Mouse (Mus musculus) embryonic facial prominence, embryonic 13.5 days (tissue): ENCODE data around the gene Moxd1. TPM values are rescaled to one million over a fixed set of nuclear protein-coding genes. Genes with fewer than 3 reads are reported as not detected.

Experiments used
- ATAC-seq: fragments of 200-750 bp; cut with Nextera tagmentation; 2 replicates; pipeline ENCODE4 v1.8.0; 2017; ENCODE audit warnings: low read depth; ENCODE audit not compliant: insufficient number of reproducible peaks, insufficient read depth, low FRiP score, low TSS enrichment
- H3K27ac ChIP-seq: fragments of 300-500 bp; sonication (generic); 2 replicates; pipeline ENCODE4 v1.5.1; 2015; ENCODE audit warnings: moderate library complexity, mild to moderate bottlenecking, inconsistent platforms
- H3K27me3 ChIP-seq: fragments of 300-500 bp; sonication (generic); 2 replicates; pipeline ENCODE4 v1.6.1; 2015; ENCODE audit warnings: mild to moderate bottlenecking, inconsistent platforms
- H3K36me3 ChIP-seq: fragments of 300-500 bp; sonication (generic); 2 replicates; pipeline ENCODE4 v1.6.1; 2015; ENCODE audit warnings: mild to moderate bottlenecking, inconsistent platforms
- H3K4me1 ChIP-seq: fragments of 300-500 bp; sonication (generic); 2 replicates; pipeline ENCODE4 v1.6.1; 2015; ENCODE audit warnings: inconsistent platforms
- H3K4me2 ChIP-seq: fragments of 300-500 bp; sonication (generic); 2 replicates; pipeline ENCODE4 v1.6.1; 2015; ENCODE audit warnings: moderate library complexity, mild to moderate bottlenecking, inconsistent platforms
- H3K4me3 ChIP-seq: fragments of 300-500 bp; sonication (generic); 2 replicates; pipeline ENCODE4 v1.5.1; 2015; ENCODE audit warnings: mild to moderate bottlenecking, inconsistent platforms
- H3K9ac ChIP-seq: fragments of 300-500 bp; sonication (generic); 2 replicates; pipeline ENCODE4 v1.6.1; 2015; ENCODE audit warnings: mild to moderate bottlenecking, inconsistent platforms
- H3K9me3 ChIP-seq: fragments of 300-500 bp; sonication (generic); 2 replicates; pipeline ENCODE4 v1.6.1; 2016; ENCODE audit warnings: inconsistent platforms
- WGBS: fragments of 180-500 bp; shearing (Covaris S2); methylation state at CpG from one replicate; pipeline ENCODE4 v1.1.7; 2015; ENCODE audit warnings: mixed read lengths; 5-methylcytosine and 5-hydroxymethylcytosine counted together
- polyA plus RNA-seq: library from polyadenylated mRNA; unstranded; fragments of >200 nt; fragmentation: Nextera tagmentation; extraction: Ambion mirVana; gene quantifications from 2 replicates; pipeline ENCODE4 v1.2.1, GENCODE M21; 2015

The Moxd1 gene
- polyA plus RNA-seq, 1 experiment from 2014 or later = 27.5 TPM

DNA sequence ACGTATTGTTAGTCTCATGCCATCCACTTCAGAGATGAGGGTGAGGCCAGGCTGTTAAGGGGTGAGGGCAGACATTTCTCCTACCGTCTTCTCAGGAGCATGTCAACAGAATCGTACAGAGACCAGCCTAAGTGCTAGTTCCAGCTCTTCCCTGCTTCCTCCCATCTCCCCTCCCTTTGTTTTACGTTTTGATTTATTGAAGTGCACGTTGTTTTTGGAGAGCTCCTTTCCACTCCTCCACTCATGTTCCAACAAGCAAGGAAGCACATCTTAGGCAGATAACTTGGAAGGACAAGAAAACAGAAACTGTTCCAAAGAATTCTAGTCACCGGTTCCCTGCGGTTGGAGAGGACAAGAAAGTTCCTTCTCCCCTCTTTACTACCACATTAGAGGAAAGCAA lies 52.9 kb downstream of the Moxd1 start:
- no peak overlapping the region for H3K4me3 ChIP-seq
- no peak for ATAC-seq
- H3K9ac ChIP-seq = no peak overlapping the region
- no peaks in the 10 kb centered on the region for H3K9me3 ChIP-seq
- H3K4me1 ChIP-seq = peaks cover 4% of the 10 kb centered on the region; the same call in 1 of the 2 replicates
- no peak overlapping the region for H3K4me2 ChIP-seq
- no peaks in the 10 kb centered on the region for H3K36me3 ChIP-seq
- no peak overlapping the region for H3K27ac ChIP-seq
- H3K27me3 ChIP-seq = peaks cover 3% of the 10 kb centered on the region; the same call in 1 of the 2 replicates
- WGBS = 56% methylated on average over 7 of the region's 7 CpGs

DNA sequence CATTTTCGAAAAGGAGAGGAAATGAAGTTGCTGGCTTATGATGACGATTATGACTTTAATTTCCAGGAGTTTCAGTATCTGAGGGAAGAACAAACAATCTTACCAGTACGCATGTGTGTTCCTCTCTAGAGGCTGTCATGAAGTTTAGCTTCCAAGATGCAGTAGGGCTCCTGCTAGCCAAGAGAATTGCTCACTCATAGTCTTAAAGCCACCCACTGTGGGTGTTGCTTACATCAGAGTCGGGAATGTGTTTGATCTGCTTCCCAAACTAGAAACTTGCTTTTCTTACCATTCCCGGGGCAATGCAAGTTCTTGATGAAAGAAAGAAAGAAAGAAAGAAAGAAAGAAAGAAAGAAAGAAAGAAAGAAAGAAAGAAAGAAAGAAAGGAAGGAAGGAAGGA lies 59.3 kb downstream of the Moxd1 start:
- H3K4me1 ChIP-seq = 0 out of 2 replicates have a peak, but pooled peaks cover 3% of the 10 kb centered on the region
- WGBS = 74% methylated on average over 5 of the region's 5 CpGs
- ATAC-seq = no peak
- H3K27ac ChIP-seq = no peak overlapping the region
- no peak overlapping the region for H3K4me2 ChIP-seq
- no peaks in the 10 kb centered on the region for H3K9me3 ChIP-seq
- no peak overlapping the region for H3K9ac ChIP-seq
- no peak overlapping the region for H3K4me3 ChIP-seq
- H3K36me3 ChIP-seq = no peaks in the 10 kb centered on the region
- H3K27me3 ChIP-seq = no peaks in the 10 kb centered on the region

- Histone ChIP-seq H3K4me1 (0 out of 2 replicates have a peak, but pooled peaks cover 4% of the 10 kb centered on the region), H3K4me3 (no peak overlapping the region), H3K9ac (no peak overlapping the region), H3K36me3 (no peaks in the 10 kb centered on the region), H3K4me2 (no peak overlapping the region), H3K27me3 (no peaks in the 10 kb centered on the region), H3K9me3 (no peaks in the 10 kb centered on the region), H3K27ac (no peak overlapping the region)
- no peak for ATAC-seq
- 67% methylated on average over 8 of the region's 8 CpGs for WGBS
Observed at GRCm38 (mm10) chr10:24291611-24292010, 68.3 kb downstream of the Moxd1 start.

DNA sequence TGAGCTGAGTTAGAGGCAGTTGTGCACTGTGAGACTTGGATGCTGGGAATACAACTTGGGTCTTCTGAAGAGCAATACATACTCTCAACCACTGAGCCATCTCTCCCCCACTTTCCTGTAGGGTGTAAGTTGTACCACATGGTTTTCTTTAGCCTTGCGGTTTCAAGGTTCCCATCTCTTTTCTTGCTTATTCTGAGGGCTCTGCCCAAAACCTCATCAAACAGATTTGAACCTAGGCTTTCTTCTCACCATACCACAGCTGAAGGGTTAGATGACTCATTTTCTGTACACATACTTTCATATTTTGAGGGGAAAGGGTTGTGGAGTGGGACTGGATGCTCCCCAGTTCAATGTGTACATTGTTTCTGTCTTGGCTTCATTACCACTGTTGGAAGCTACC lies 69.4 kb downstream of the Moxd1 start:
- H3K4me1 ChIP-seq = 0 out of 2 replicates have a peak, but pooled peaks cover 4% of the 10 kb centered on the region
- H3K36me3 ChIP-seq = no peaks in the 10 kb centered on the region
- no peaks in the 10 kb centered on the region for H3K9me3 ChIP-seq
- WGBS = 77% methylated on average over 1 of the region's 1 CpGs
- ATAC-seq = no peak
- H3K4me3 ChIP-seq = no peak overlapping the region
- no peak overlapping the region for H3K27ac ChIP-seq
- no peak overlapping the region for H3K9ac ChIP-seq
- no peak overlapping the region for H3K4me2 ChIP-seq
- no peaks in the 10 kb centered on the region for H3K27me3 ChIP-seq

- no peak overlapping the region for H3K4me3 ChIP-seq
- no peaks in the 10 kb centered on the region for H3K36me3 ChIP-seq
- no peak overlapping the region for H3K9ac ChIP-seq
- no peaks in the 10 kb centered on the region for H3K9me3 ChIP-seq
- H3K27me3 ChIP-seq = no peaks in the 10 kb centered on the region
- no peak overlapping the region for H3K27ac ChIP-seq
- ATAC-seq = no peak
- no peak overlapping the region for H3K4me2 ChIP-seq
- WGBS = 39% methylated on average over 4 of the region's 4 CpGs
- 0 out of 2 replicates have a peak, but pooled peaks cover 4% of the 10 kb centered on the region for H3K4me1 ChIP-seq
Observed at GRCm38 (mm10) chr10:24296608-24297007, 73.3 kb downstream of the Moxd1 start.

GRCm38 (mm10) chr10:24297792-24298191 lies 74.5 kb downstream of the Moxd1 start:
- no peak overlapping the region for H3K27ac ChIP-seq

DNA sequence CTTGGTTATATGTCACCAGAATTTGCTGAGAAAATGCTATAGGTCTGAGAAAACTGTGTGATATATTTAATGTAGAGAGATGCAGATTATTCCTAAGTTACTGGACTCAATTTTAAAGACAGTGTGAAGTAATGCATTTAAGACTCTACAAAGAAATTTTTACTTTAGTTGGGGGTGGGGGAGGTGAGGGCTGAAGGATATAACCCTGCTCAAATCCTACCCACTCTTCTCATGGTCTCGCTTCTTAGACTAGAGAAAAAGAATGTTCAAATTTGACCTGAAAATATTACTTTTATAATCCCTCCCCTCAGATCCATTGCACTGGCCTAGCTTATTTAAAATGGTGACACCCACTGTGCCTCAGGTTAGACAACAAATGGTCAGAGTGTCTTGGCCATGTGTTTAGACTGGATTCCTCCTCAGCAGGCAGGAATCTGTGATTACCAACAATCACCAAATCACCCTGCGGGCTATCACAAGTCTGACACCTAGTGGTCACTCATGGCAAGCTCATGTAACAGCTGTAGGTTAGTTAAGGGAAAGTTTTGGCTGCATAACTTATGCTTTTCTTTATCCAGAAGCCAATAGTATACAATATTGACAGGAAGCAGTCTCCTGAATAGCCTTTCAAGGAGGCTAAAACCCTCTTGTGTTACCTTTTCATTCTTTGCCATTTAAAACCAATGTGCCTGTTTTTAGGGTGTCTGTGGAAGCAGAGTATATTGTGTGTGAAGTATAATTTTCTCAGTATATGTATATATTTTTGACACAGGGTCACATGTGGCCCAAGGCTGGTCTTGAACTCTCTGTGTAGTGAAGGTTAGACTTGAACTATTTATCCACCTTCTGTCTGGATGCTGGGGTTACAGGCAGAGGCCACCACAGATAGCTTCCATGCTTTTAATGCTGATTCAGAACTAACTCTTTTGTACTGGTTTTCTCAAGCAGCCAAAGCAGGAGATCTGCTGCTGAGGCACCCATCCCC lies 75.2 kb downstream of the Moxd1 start:
- H3K4me3 ChIP-seq = no peak overlapping the region
- no peak overlapping the region for H3K27ac ChIP-seq
- no peak for ATAC-seq
- 0 out of 2 replicates have a peak, but pooled peaks cover 4% of the 10 kb centered on the region for H3K4me1 ChIP-seq
- no peak overlapping the region for H3K4me2 ChIP-seq
- H3K27me3 ChIP-seq = no peaks in the 10 kb centered on the region
- H3K9me3 ChIP-seq = no peaks in the 10 kb centered on the region
- H3K36me3 ChIP-seq = no peaks in the 10 kb centered on the region
- 43% methylated on average over 2 of the region's 2 CpGs for WGBS
- H3K9ac ChIP-seq = no peak overlapping the region

More at GRCm38 (mm10) chr10:24297792-24298191, 74.5 kb downstream of the Moxd1 start:
- Histone ChIP-seq H3K9me3 (no peaks in the 10 kb centered on the region), H3K4me1 (0 out of 2 replicates have a peak, but pooled peaks cover 4% of the 10 kb centered on the region), H3K4me2 (no peak overlapping the region), H3K36me3 (no peaks in the 10 kb centered on the region), H3K9ac (no peak overlapping the region), H3K4me3 (no peak overlapping the region), H3K27me3 (no peaks in the 10 kb centered on the region)
- ATAC-seq = no peak
- 0% methylated on average over 1 of the region's 1 CpGs for WGBS

DNA sequence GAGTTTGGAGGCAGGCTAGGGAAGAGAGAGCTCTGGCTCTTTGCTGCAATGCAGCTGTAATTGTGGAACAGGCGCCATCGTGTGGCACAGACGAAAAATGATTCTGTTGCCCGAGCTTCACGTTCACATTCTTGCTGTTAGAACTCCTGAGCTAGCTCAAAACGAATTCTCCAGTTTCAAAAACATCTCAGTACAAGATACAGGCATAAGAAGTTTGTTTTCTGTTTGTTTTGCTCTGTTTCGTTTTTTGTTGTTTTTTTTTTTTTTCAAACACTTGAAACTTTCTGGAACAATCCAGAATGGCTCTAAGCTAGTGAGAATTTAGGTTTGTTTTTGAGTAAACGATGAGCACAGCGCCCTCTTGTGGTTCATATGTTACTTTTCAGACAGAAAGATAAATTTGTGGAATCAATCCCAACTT lies 88.9 kb downstream of the Moxd1 start:
- H3K4me3 ChIP-seq = peak overlapping the region; percentile 12; the same call in 1 of the 2 replicates
- H3K36me3 ChIP-seq = no peaks in the 10 kb centered on the region
- H3K27me3 ChIP-seq = no peaks in the 10 kb centered on the region
- peak overlapping the region; percentile 29; the same call in 1 of the 2 replicates for H3K4me2 ChIP-seq
- no peak overlapping the region for H3K9ac ChIP-seq
- H3K4me1 ChIP-seq = no peaks in the 10 kb centered on the region
- H3K9me3 ChIP-seq = peaks cover 2% of the 10 kb centered on the region; the same call in 1 of the 2 replicates
- ATAC-seq = no peak
- no peak overlapping the region for H3K27ac ChIP-seq
- under 1% methylated on average over 9 of the region's 9 CpGs for WGBS

- no peaks in the 10 kb centered on the region for H3K27me3 ChIP-seq
- no peak overlapping the region for H3K27ac ChIP-seq
- H3K4me3 ChIP-seq = no peak overlapping the region
- no peaks in the 10 kb centered on the region for H3K36me3 ChIP-seq
- H3K9me3 ChIP-seq = no peaks in the 10 kb centered on the region
- H3K9ac ChIP-seq = no peak overlapping the region
- no peak for ATAC-seq
- no peaks in the 10 kb centered on the region for H3K4me1 ChIP-seq
- 69% methylated on average over 19 of the region's 19 CpGs for WGBS
- H3K4me2 ChIP-seq = no peak overlapping the region
Observed at GRCm38 (mm10) chr10:24317126-24317836, 94.0 kb downstream of the Moxd1 start.

DNA sequence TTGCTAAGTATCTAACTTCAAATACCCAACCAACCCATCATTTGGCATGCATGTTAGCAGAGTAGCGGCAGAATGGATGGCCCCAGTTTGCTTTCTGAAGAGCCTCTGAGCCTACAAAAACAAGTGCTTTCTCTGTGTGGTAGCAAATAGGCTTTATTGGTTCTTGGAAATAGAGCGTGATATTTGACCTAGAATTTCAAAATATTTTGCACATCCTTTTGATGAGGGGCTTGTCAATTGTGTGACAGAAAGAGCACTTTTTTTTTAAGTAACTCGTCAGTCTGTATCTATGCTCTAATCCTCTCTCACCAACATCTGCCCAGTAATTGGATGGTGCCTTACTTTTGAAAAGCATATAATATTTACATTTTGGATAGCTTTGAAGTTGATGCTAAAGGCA lies 97.0 kb downstream of the Moxd1 start:
- Histone ChIP-seq H3K4me3 (no peak overlapping the region), H3K4me1 (no peaks in the 10 kb centered on the region), H3K9me3 (no peaks in the 10 kb centered on the region), H3K36me3 (no peaks in the 10 kb centered on the region), H3K4me2 (no peak overlapping the region), H3K27ac (no peak overlapping the region), H3K9ac (no peak overlapping the region), H3K27me3 (no peaks in the 10 kb centered on the region)
- WGBS = 65% methylated on average over 3 of the region's 3 CpGs
- ATAC-seq = no peak

DNA sequence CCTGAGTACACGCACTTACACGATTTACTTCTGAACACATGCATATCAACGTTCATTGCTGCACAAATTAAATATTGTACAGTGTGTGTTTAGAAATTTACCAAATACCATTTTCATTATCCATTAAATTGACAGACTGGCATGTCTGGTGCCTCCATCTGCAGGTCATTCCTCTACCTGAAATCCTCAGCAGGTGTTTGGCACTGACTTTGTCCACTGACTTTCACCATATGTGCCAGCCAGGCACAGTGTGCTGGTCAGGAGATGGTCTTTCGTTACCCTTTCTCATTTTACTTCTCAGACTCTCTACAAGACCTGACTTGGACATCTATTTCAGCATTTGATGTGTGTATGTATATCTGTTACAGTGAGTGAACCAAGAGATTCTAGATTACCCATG lies 99.7 kb downstream of the Moxd1 start:
- H3K4me1 ChIP-seq = no peaks in the 10 kb centered on the region
- 88% methylated on average over 4 of the region's 4 CpGs for WGBS
- no peak overlapping the region for H3K4me3 ChIP-seq
- no peaks in the 10 kb centered on the region for H3K36me3 ChIP-seq
- no peak for ATAC-seq
- no peaks in the 10 kb centered on the region for H3K27me3 ChIP-seq
- no peak overlapping the region for H3K27ac ChIP-seq
- H3K4me2 ChIP-seq = no peak overlapping the region
- no peaks in the 10 kb centered on the region for H3K9me3 ChIP-seq
- no peak overlapping the region for H3K9ac ChIP-seq
